Mouse (Mus musculus): ENCODE measurements around the gene Vps41.
A peak's percentile ranks its signal among the peaks of the same experiment; 100 is the strongest.

GRCm38 (mm10) chr13:18841752-18842282 is 124.7 kb downstream of the Vps41 start:
- no peak for TF ChIP-seq CTCF (conservative IDR thresholded peaks at IDR 0.05; ENCODE audit: low read length)
- peak; percentile 99 for TF ChIP-seq NANOG (IDR thresholded peaks at IDR 0.05; ENCODE audit: borderline replicate concordance, low read length)
- TF ChIP-seq POU5F1 (IDR thresholded peaks at IDR 0.05; ENCODE audit: borderline replicate concordance, low read length): no peak

All from E14TG2a.4 (cell line).